Mouse (Mus musculus): Measurements from ENCODE around the gene Sorl1. TPM values are rescaled to one million over a fixed set of nuclear protein-coding genes. Genes with fewer than 3 reads are reported as not detected.

Sorl1 gene
- polyA plus RNA-seq, 1 experiment from 2014 or later, result 6.0 TPM

- ATAC-seq, result no peak
- 83% methylated on average over 5 of the region's 5 CpGs for WGBS
- H3K27ac ChIP-seq (ENCODE audit: low read length), result no peak overlapping the region
These were observed 3.9 kb upstream of the Sorl1 start for GRCm38 (mm10) chr9:42127983-42128382.

GRCm38 (mm10) chr9:42125262-42125982 lies 1.3 kb upstream of the Sorl1 start:
- no peak for ATAC-seq
- Histone ChIP-seq H3K27ac (ENCODE audit: low read length) (no peak overlapping the region), H3K4me2 (ENCODE audit: low read depth, low read length) (no peak overlapping the region), H3K4me3 (ENCODE audit: low read length) (no peak overlapping the region), H3K27me3 (replicated peaks; ENCODE audit: control insufficient read depth, insufficient read depth, low read length) (no peaks in the 10 kb centered on the region), H3K36me3 (ENCODE audit: control insufficient read depth, insufficient read depth, low read length) (no peaks in the 10 kb centered on the region), H3K9ac (ENCODE audit: low read depth, low read length) (no peak overlapping the region), H3K4me1 (ENCODE audit: control insufficient read depth, insufficient read depth, low read length) (peaks cover 30% of the 10 kb centered on the region), H3K9me3 (ENCODE audit: control insufficient read depth, low read length) (no peaks in the 10 kb centered on the region)
- 82% methylated on average over 9 of the region's 9 CpGs for WGBS

More at GRCm38 (mm10) chr9:42127983-42128382, 3.9 kb upstream of the Sorl1 start:
- Histone ChIP-seq H3K27me3 (replicated peaks; ENCODE audit: control insufficient read depth, insufficient read depth, low read length) (no peaks in the 10 kb centered on the region), H3K4me1 (ENCODE audit: control insufficient read depth, insufficient read depth, low read length) (peaks cover 10% of the 10 kb centered on the region), H3K9me3 (ENCODE audit: control insufficient read depth, low read length) (no peaks in the 10 kb centered on the region), H3K9ac (ENCODE audit: low read depth, low read length) (no peak overlapping the region), H3K36me3 (ENCODE audit: control insufficient read depth, insufficient read depth, low read length) (no peaks in the 10 kb centered on the region), H3K4me3 (ENCODE audit: low read length) (no peak overlapping the region), H3K4me2 (ENCODE audit: low read depth, low read length) (no peak overlapping the region)

- Histone ChIP-seq H3K4me1 (ENCODE audit: control insufficient read depth, insufficient read depth, low read length) (peaks cover 30% of the 10 kb centered on the region), H3K27me3 (replicated peaks; ENCODE audit: control insufficient read depth, insufficient read depth, low read length) (no peaks in the 10 kb centered on the region), H3K9me3 (ENCODE audit: control insufficient read depth, low read length) (no peaks in the 10 kb centered on the region), H3K9ac (ENCODE audit: low read depth, low read length) (peak overlapping the region; percentile 88), H3K4me2 (ENCODE audit: low read depth, low read length) (peak overlapping the region; percentile 92), H3K36me3 (ENCODE audit: control insufficient read depth, insufficient read depth, low read length) (no peaks in the 10 kb centered on the region), H3K27ac (ENCODE audit: low read length) (no peak overlapping the region; the same call in 1 of the 2 replicates), H3K4me3 (ENCODE audit: low read length) (peak overlapping the region; percentile 90)
- WGBS, result 21% methylated on average over 11 of the region's 11 CpGs
- ATAC-seq, result no peak
These were observed 893 bp downstream of the Sorl1 start for GRCm38 (mm10) chr9:42123204-42123603.

GRCm38 (mm10) chr9:42122441-42122840 lies 1.7 kb downstream of the Sorl1 start:
- Histone ChIP-seq H3K36me3 (ENCODE audit: control insufficient read depth, insufficient read depth, low read length) (no peaks in the 10 kb centered on the region), H3K27ac (ENCODE audit: low read length) (no peak overlapping the region), H3K4me2 (ENCODE audit: low read depth, low read length) (peak overlapping the region; percentile 92), H3K9ac (ENCODE audit: low read depth, low read length) (0 out of 2 replicates have a peak overlapping the region, but pooled peaks have one; percentile 19), H3K27me3 (replicated peaks; ENCODE audit: control insufficient read depth, insufficient read depth, low read length) (no peaks in the 10 kb centered on the region), H3K4me3 (ENCODE audit: low read length) (peak overlapping the region; percentile 90; the same call in 1 of the 2 replicates), H3K9me3 (ENCODE audit: control insufficient read depth, low read length) (no peaks in the 10 kb centered on the region), H3K4me1 (ENCODE audit: control insufficient read depth, insufficient read depth, low read length) (peaks cover 30% of the 10 kb centered on the region)
- WGBS, result 75% methylated on average over 6 of the region's 6 CpGs
- ATAC-seq, result no peak

GRCm38 (mm10) chr9:42121631-42122354 lies 2.3 kb downstream of the Sorl1 start:
- Histone ChIP-seq H3K9me3 (ENCODE audit: control insufficient read depth, low read length) (no peaks in the 10 kb centered on the region), H3K27ac (ENCODE audit: low read length) (peak overlapping the region; percentile 77), H3K4me2 (ENCODE audit: low read depth, low read length) (peak overlapping the region; percentile 92), H3K9ac (ENCODE audit: low read depth, low read length) (no peak overlapping the region), H3K27me3 (replicated peaks; ENCODE audit: control insufficient read depth, insufficient read depth, low read length) (no peaks in the 10 kb centered on the region), H3K4me3 (ENCODE audit: low read length) (no peak overlapping the region), H3K4me1 (ENCODE audit: control insufficient read depth, insufficient read depth, low read length) (peaks cover 30% of the 10 kb centered on the region), H3K36me3 (ENCODE audit: control insufficient read depth, insufficient read depth, low read length) (no peaks in the 10 kb centered on the region)
- WGBS, result 65% methylated on average over 10 of the region's 10 CpGs
- peak; percentile 40 for ATAC-seq

GRCm38 (mm10) chr9:42116418-42117056 lies 7.6 kb downstream of the Sorl1 start:
- Histone ChIP-seq H3K36me3 (ENCODE audit: control insufficient read depth, insufficient read depth, low read length) (no peaks in the 10 kb centered on the region), H3K27ac (ENCODE audit: low read length) (no peak overlapping the region), H3K4me1 (ENCODE audit: control insufficient read depth, insufficient read depth, low read length) (peaks cover 25% of the 10 kb centered on the region; the same call in 1 of the 2 replicates), H3K4me2 (ENCODE audit: low read depth, low read length) (no peak overlapping the region), H3K27me3 (replicated peaks; ENCODE audit: control insufficient read depth, insufficient read depth, low read length) (no peaks in the 10 kb centered on the region), H3K9me3 (ENCODE audit: control insufficient read depth, low read length) (no peaks in the 10 kb centered on the region), H3K9ac (ENCODE audit: low read depth, low read length) (no peak overlapping the region), H3K4me3 (ENCODE audit: low read length) (no peak overlapping the region)
- ATAC-seq, result peak; percentile 22; the same call in 1 of the 2 replicates
- WGBS, result 52% methylated on average over 10 of the region's 10 CpGs

GRCm38 (mm10) chr9:42115078-42115477 lies 9.0 kb downstream of the Sorl1 start:
- no peak overlapping the region for H3K27ac ChIP-seq (ENCODE audit: low read length)
- WGBS, result 66% methylated on average over 7 of the region's 7 CpGs

GRCm38 (mm10) chr9:42113316-42113715 lies 10.8 kb downstream of the Sorl1 start:
- H3K9me3 ChIP-seq (ENCODE audit: control insufficient read depth, low read length), result no peaks in the 10 kb centered on the region
- no peaks in the 10 kb centered on the region for H3K27me3 ChIP-seq (replicated peaks; ENCODE audit: control insufficient read depth, insufficient read depth, low read length)
- no peak overlapping the region for H3K4me3 ChIP-seq (ENCODE audit: low read length)
- no peaks in the 10 kb centered on the region for H3K36me3 ChIP-seq (ENCODE audit: control insufficient read depth, insufficient read depth, low read length)
- H3K4me2 ChIP-seq (ENCODE audit: low read depth, low read length), result no peak overlapping the region
- H3K9ac ChIP-seq (ENCODE audit: low read depth, low read length), result no peak overlapping the region
- ATAC-seq, result no peak
- H3K4me1 ChIP-seq (ENCODE audit: control insufficient read depth, insufficient read depth, low read length), result peaks cover 26% of the 10 kb centered on the region
- H3K27ac ChIP-seq (ENCODE audit: low read length), result no peak overlapping the region
- WGBS, result 78% methylated on average over 5 of the region's 5 CpGs

More at GRCm38 (mm10) chr9:42115078-42115477, 9.0 kb downstream of the Sorl1 start:
- Histone ChIP-seq H3K9me3 (ENCODE audit: control insufficient read depth, low read length) (no peaks in the 10 kb centered on the region), H3K9ac (ENCODE audit: low read depth, low read length) (no peak overlapping the region), H3K27me3 (replicated peaks; ENCODE audit: control insufficient read depth, insufficient read depth, low read length) (no peaks in the 10 kb centered on the region), H3K4me2 (ENCODE audit: low read depth, low read length) (no peak overlapping the region), H3K4me3 (ENCODE audit: low read length) (no peak overlapping the region), H3K4me1 (ENCODE audit: control insufficient read depth, insufficient read depth, low read length) (peaks cover 18% of the 10 kb centered on the region), H3K36me3 (ENCODE audit: control insufficient read depth, insufficient read depth, low read length) (no peaks in the 10 kb centered on the region)
- 0 out of 2 replicates have a peak, but pooled peaks have one; percentile 26 for ATAC-seq

- no peaks in the 10 kb centered on the region for H3K36me3 ChIP-seq (ENCODE audit: control insufficient read depth, insufficient read depth, low read length)
- peaks cover 31% of the 10 kb centered on the region for H3K4me1 ChIP-seq (ENCODE audit: control insufficient read depth, insufficient read depth, low read length)
- no peak overlapping the region for H3K4me3 ChIP-seq (ENCODE audit: low read length)
- no peak for ATAC-seq
- no peaks in the 10 kb centered on the region for H3K27me3 ChIP-seq (replicated peaks; ENCODE audit: control insufficient read depth, insufficient read depth, low read length)
- no peak overlapping the region for H3K9ac ChIP-seq (ENCODE audit: low read depth, low read length)
- no peaks in the 10 kb centered on the region for H3K9me3 ChIP-seq (ENCODE audit: control insufficient read depth, low read length)
- 85% methylated on average over 6 of the region's 6 CpGs for whole genome bisulfite sequencing
- no peak overlapping the region for H3K27ac ChIP-seq (ENCODE audit: low read length)
- H3K4me2 ChIP-seq (ENCODE audit: low read depth, low read length), result no peak overlapping the region
These were observed 11.4 kb downstream of the Sorl1 start for GRCm38 (mm10) chr9:42112691-42113090.

All from intestine, embryonic 16.5 days (tissue).